Mouse (Mus musculus) forebrain, embryonic 11.5 days (tissue): Measurements from ENCODE around the gene Gtpbp8. TPM values are rescaled to one million over a fixed set of nuclear protein-coding genes. Genes with fewer than 3 reads are reported as not detected.

Experiments
- ATAC-seq: fragments of 200-750 bp; cut with Nextera tagmentation; replicated peaks from 2 replicates; pipeline ENCODE4 v1.8.0; 2017; ENCODE audit warnings: moderate TSS enrichment; ENCODE audit not compliant: low FRiP score
- DNase-seq: peaks from one replicate; pipeline ENCODE4 v3.0.0-alpha.2; 2017; ENCODE audit warnings: low spot score
- H3K27ac ChIP-seq: fragments of 300-500 bp; sonication (generic); 2 replicates; pipeline ENCODE4 v1.5.1; 2014; ENCODE audit warnings: low read depth, low read length
- H3K27me3 ChIP-seq: fragments of 300-500 bp; sonication (generic); 2 replicates; pipeline ENCODE4 v1.6.1; 2014; ENCODE audit warnings: mild to moderate bottlenecking, low read length, mixed read lengths; ENCODE audit not compliant: control insufficient read depth, insufficient read depth
- H3K36me3 ChIP-seq: fragments of 300-500 bp; sonication (generic); 2 replicates; pipeline ENCODE4 v1.6.1; 2014; ENCODE audit warnings: mild to moderate bottlenecking, low read length, moderate library complexity, mixed read lengths; ENCODE audit not compliant: control insufficient read depth, insufficient read depth
- H3K4me1 ChIP-seq: fragments of 300-500 bp; sonication (generic); replicated peaks from 2 replicates; pipeline ENCODE4 v1.6.1; 2014; ENCODE audit warnings: low read length, mixed read lengths; ENCODE audit not compliant: control insufficient read depth, insufficient read depth
- H3K4me2 ChIP-seq: fragments of 300-500 bp; sonication (generic); 2 replicates; pipeline ENCODE4 v1.6.1; 2014; ENCODE audit warnings: low read depth, mild to moderate bottlenecking, low read length, moderate library complexity, mixed read lengths; ENCODE audit not compliant: severe bottlenecking
- H3K4me3 ChIP-seq: fragments of 300-500 bp; sonication (generic); 2 replicates; pipeline ENCODE4 v1.5.1; 2014; ENCODE audit warnings: low read depth, low read length
- H3K9ac ChIP-seq: fragments of 300-500 bp; sonication (generic); 2 replicates; pipeline ENCODE4 v1.6.1; 2014; ENCODE audit warnings: low read length
- H3K9me3 ChIP-seq: fragments of 300-500 bp; sonication (generic); 2 replicates; pipeline ENCODE4 v1.6.1; 2016; ENCODE audit warnings: low read length, mixed read lengths; ENCODE audit not compliant: control insufficient read depth
- WGBS: fragments of 180-500 bp; shearing (Covaris S2); extraction: QIAGEN DNeasy Blood & Tissue Kit; methylation state at CpG from one replicate; pipeline ENCODE4 v1.1.7; 2014; 5-methylcytosine and 5-hydroxymethylcytosine counted together
- polyA plus RNA-seq: library from polyadenylated mRNA; unstranded; fragments of >200 nt; fragmentation: Nextera tagmentation; extraction: Ambion mirVana; gene quantifications from 2 replicates; pipeline ENCODE4 v1.2.1, GENCODE M21; 2014

Gene Gtpbp8
- polyA plus RNA-seq, 1 experiment from 2014 or later = 34.2 TPM

GRCm38 (mm10) chr16:44690501-44690900 lies 55.7 kb downstream of the Gtpbp8 start:
- Histone ChIP-seq H3K9me3 (no peaks in the 10 kb centered on the region), H3K27me3 (no peaks in the 10 kb centered on the region), H3K36me3 (no peaks in the 10 kb centered on the region), H3K4me2 (no peak overlapping the region), H3K27ac (no peak overlapping the region), H3K9ac (no peak overlapping the region), H3K4me1 (peaks cover 12% of the 10 kb centered on the region), H3K4me3 (no peak overlapping the region)
- ATAC-seq (no peak), DNase-seq (no peak)
- WGBS = 66% methylated on average over 2 of the region's 2 CpGs

- H3K4me1 ChIP-seq = peaks cover 10% of the 10 kb centered on the region
- ATAC-seq (no peak), DNase-seq (peak; percentile 64)
- H3K36me3 ChIP-seq = no peaks in the 10 kb centered on the region
- 0% methylated on average over 4 of the region's 4 CpGs for WGBS
- H3K9me3 ChIP-seq = no peaks in the 10 kb centered on the region
- H3K9ac ChIP-seq = peak overlapping the region; percentile 50
- H3K4me3 ChIP-seq = no peak overlapping the region
- H3K27me3 ChIP-seq = no peaks in the 10 kb centered on the region
- H3K27ac ChIP-seq = peak overlapping the region; percentile 89
- H3K4me2 ChIP-seq = peak overlapping the region; percentile 33; the same call in 1 of the 2 replicates
These were observed 57.7 kb downstream of the Gtpbp8 start for GRCm38 (mm10) chr16:44688507-44688906.

GRCm38 (mm10) chr16:44687719-44688420 lies 58.3 kb downstream of the Gtpbp8 start:
- H3K9me3 ChIP-seq = no peaks in the 10 kb centered on the region
- peak overlapping the region; percentile 89 for H3K27ac ChIP-seq
- peak overlapping the region; percentile 15 for H3K4me3 ChIP-seq
- no peaks in the 10 kb centered on the region for H3K36me3 ChIP-seq
- ATAC-seq (no peak), DNase-seq (no peak)
- H3K9ac ChIP-seq = peak overlapping the region; percentile 50
- 3% methylated on average over 18 of the region's 18 CpGs for WGBS
- H3K4me2 ChIP-seq = peak overlapping the region; percentile 33; the same call in 1 of the 2 replicates
- no peaks in the 10 kb centered on the region for H3K27me3 ChIP-seq
- peaks cover 10% of the 10 kb centered on the region for H3K4me1 ChIP-seq

GRCm38 (mm10) chr16:44686991-44687718 lies 59.0 kb downstream of the Gtpbp8 start:
- Histone ChIP-seq H3K36me3 (no peaks in the 10 kb centered on the region; the same call in 1 of the 2 replicates), H3K4me2 (peak overlapping the region; percentile 33), H3K27me3 (no peaks in the 10 kb centered on the region), H3K9me3 (peaks cover 4% of the 10 kb centered on the region; the same call in 1 of the 2 replicates), H3K27ac (peak overlapping the region; percentile 89), H3K4me3 (peak overlapping the region; percentile 15; the same call in 1 of the 2 replicates), H3K9ac (peak overlapping the region; percentile 1; the same call in 1 of the 2 replicates), H3K4me1 (peaks cover 10% of the 10 kb centered on the region)
- 18% methylated on average over 20 of the region's 20 CpGs for WGBS
- DNase-seq (peak; percentile 90), ATAC-seq (peak; percentile 96)

Other genes with a start within 250 kb of the Gtpbp8 start
- 35.6 and 35.9 TPM in 2 replicates for gene Boc, start 187.5 kb downstream of the Gtpbp8 start, polyA plus RNA-seq
- gene Nepro, start 22.1 kb downstream of the Gtpbp8 start, polyA plus RNA-seq = 11.9 and 13.2 TPM in 2 replicates
- gene Cd200r1, start 19.4 kb upstream of the Gtpbp8 start, polyA plus RNA-seq = 0.29 and 0.55 TPM in 2 replicates
- 0.32 TPM in 1 of 2 replicates, not detected in the other for gene Cd200r4, start 65.4 kb upstream of the Gtpbp8 start, polyA plus RNA-seq
- gene Cd200r2, start 120.7 kb upstream of the Gtpbp8 start, polyA plus RNA-seq = not detected in 2 replicates
- gene Cd200r3, start 197.3 kb upstream of the Gtpbp8 start, polyA plus RNA-seq = not detected in 2 replicates